Mouse (Mus musculus): ENCODE results near the gene Mesd.

DNA sequence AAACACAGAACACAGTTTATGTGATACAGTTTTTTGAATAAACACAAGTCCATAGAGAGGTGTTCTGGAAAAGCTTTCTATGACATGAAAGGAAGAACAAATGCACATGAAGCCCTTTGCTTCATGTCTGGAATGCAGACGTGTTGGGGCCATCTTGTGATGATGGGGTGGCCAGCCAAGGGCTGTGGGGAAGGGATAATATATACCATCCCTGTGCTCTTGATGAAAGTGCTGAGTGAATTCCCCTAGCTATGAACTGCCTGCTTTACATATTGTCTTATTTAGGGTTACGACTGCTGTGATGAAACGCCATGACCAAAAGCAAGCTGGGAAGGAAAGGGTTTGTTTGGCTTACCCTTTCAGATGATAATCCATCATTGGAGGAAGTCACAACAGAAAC is 39.5 kb upstream of the Mesd start:
- no peak for TF ChIP-seq CTCF (IDR thresholded peaks at IDR 0.05; ENCODE audit: low read depth)
- TF ChIP-seq EP300 (IDR thresholded peaks at IDR 0.05; ENCODE audit: low read depth), result no peak
